Mouse (Mus musculus): ENCODE results near the gene 1700066M21Rik. TPM values are rescaled to one million over a fixed set of nuclear protein-coding genes. Genes with fewer than 3 reads are reported as not detected.
A peak's percentile ranks its signal among the peaks of the same experiment; 100 is the strongest.

1700066M21Rik gene
- polyA plus RNA-seq, 1 experiment from 2014 or later: 20.9 TPM

DNA sequence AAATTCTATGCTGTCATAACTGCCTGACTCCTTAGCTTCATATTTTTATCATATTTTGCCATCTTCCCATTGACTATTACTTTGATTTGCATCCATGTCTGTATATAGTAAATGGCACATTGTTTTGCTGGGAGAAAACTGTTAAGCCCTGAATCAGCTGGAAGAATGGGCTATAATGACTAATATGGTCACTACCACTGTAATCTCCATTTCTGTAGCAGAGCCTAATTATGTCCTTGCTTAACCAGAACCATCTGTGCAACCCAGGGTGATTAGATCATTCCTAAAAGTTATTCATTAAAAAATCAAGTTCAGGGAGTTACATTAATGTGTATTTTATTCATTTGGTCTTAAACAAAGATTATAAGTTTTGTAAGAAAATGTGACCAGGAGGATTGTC is 9.1 kb downstream of the 1700066M21Rik start:
- H3K27me3 ChIP-seq (replicated peaks; ENCODE audit: control insufficient read depth, insufficient read depth, low read length): no peaks in the 10 kb centered on the region
- no peaks in the 10 kb centered on the region for H3K9me3 ChIP-seq (ENCODE audit: control insufficient read depth, low read length)
- no peak overlapping the region for H3K9ac ChIP-seq (ENCODE audit: low read depth, low read length)
- H3K4me2 ChIP-seq (ENCODE audit: low read depth, low read length): no peak overlapping the region
- no peak overlapping the region for H3K27ac ChIP-seq (replicated peaks; ENCODE audit: low read depth, low read length)
- peaks cover 26% of the 10 kb centered on the region; the same call in 1 of the 2 replicates for H3K36me3 ChIP-seq (ENCODE audit: control insufficient read depth, insufficient read depth, low read length)
- H3K4me1 ChIP-seq (ENCODE audit: control insufficient read depth, insufficient read depth, low read length): no peaks in the 10 kb centered on the region
- H3K4me3 ChIP-seq (ENCODE audit: low read depth, low read length): no peak overlapping the region
- no peak for DNase-seq (ENCODE audit: low spot score)
- no peak for ATAC-seq (ENCODE audit: low read depth)

DNA sequence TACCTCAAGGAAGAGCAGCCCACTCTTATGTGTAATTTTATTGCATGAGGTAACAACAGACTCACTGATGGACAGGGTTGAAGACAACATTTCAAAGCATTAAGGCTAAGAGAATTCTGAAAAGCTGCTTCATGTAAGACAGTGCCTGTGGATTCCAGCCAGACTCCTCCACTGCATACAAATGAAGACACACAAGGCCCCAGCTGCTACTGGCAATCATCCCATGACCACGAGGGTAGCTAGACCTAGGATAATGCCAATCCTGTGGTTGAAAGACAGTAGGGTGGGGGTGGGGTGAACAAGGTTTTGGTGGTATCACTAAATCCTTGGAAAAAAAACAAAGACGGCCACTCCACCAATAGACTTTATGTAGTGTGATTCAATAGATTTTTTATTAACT is 10.5 kb downstream of the 1700066M21Rik start:
- ATAC-seq (ENCODE audit: low read depth): no peak
- Histone ChIP-seq H3K27ac (replicated peaks; ENCODE audit: low read depth, low read length) (no peak overlapping the region), H3K27me3 (replicated peaks; ENCODE audit: control insufficient read depth, insufficient read depth, low read length) (no peaks in the 10 kb centered on the region), H3K4me1 (ENCODE audit: control insufficient read depth, insufficient read depth, low read length) (no peaks in the 10 kb centered on the region), H3K4me3 (ENCODE audit: low read depth, low read length) (no peak overlapping the region), H3K9me3 (ENCODE audit: control insufficient read depth, low read length) (no peaks in the 10 kb centered on the region), H3K36me3 (ENCODE audit: control insufficient read depth, insufficient read depth, low read length) (peaks cover 38% of the 10 kb centered on the region), H3K4me2 (ENCODE audit: low read depth, low read length) (no peak overlapping the region), H3K9ac (ENCODE audit: low read depth, low read length) (no peak overlapping the region)
- peak; percentile 67 for DNase-seq (ENCODE audit: low spot score)
- WGBS: 66% methylated on average over 2 of the region's 2 CpGs

DNA sequence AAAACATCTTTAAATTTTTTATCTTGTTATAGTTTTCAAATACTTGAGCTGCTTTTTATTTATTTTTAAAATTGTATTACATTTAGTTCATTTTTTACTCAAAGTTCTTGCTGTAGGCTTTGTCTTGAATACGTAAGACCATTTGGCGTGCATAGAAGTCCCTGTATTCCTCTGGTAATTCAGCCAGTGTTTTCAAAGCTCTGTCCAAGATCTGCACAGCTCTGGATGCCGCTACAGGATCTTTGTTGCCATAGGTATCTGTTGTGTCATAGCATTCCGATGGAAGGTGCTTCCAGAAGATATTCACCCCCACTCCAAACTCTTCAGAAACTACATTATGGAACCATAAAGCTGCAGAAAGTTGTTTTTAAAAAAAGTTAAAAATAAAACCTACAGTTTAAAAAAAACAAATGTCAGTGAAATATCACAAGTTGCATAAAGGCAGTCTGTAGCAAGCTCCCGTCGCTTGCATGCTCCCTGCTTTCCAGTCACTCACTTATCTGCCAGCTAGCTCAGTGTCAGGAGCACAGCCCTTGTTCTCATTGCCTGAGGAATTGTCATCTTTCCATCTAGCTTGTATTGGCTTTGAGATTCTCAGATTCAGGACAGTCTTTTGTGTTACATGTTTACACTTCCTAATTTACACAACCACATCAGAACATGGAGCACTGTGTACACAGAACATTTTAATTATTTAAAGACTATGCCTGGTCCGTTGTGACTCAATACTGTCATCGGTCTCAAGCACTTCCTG is 11.2 kb downstream of the 1700066M21Rik start:
- 87% methylated on average over 8 of the region's 8 CpGs for WGBS
- H3K9me3 ChIP-seq (ENCODE audit: control insufficient read depth, low read length): no peaks in the 10 kb centered on the region
- H3K4me1 ChIP-seq (ENCODE audit: control insufficient read depth, insufficient read depth, low read length): no peaks in the 10 kb centered on the region
- H3K4me3 ChIP-seq (ENCODE audit: low read depth, low read length): no peak overlapping the region
- H3K27me3 ChIP-seq (replicated peaks; ENCODE audit: control insufficient read depth, insufficient read depth, low read length): no peaks in the 10 kb centered on the region
- no peak for ATAC-seq (ENCODE audit: low read depth)
- peaks cover 45% of the 10 kb centered on the region for H3K36me3 ChIP-seq (ENCODE audit: control insufficient read depth, insufficient read depth, low read length)
- H3K27ac ChIP-seq (replicated peaks; ENCODE audit: low read depth, low read length): no peak overlapping the region
- H3K9ac ChIP-seq (ENCODE audit: low read depth, low read length): no peak overlapping the region
- DNase-seq (ENCODE audit: low spot score): no peak
- H3K4me2 ChIP-seq (ENCODE audit: low read depth, low read length): no peak overlapping the region

DNA sequence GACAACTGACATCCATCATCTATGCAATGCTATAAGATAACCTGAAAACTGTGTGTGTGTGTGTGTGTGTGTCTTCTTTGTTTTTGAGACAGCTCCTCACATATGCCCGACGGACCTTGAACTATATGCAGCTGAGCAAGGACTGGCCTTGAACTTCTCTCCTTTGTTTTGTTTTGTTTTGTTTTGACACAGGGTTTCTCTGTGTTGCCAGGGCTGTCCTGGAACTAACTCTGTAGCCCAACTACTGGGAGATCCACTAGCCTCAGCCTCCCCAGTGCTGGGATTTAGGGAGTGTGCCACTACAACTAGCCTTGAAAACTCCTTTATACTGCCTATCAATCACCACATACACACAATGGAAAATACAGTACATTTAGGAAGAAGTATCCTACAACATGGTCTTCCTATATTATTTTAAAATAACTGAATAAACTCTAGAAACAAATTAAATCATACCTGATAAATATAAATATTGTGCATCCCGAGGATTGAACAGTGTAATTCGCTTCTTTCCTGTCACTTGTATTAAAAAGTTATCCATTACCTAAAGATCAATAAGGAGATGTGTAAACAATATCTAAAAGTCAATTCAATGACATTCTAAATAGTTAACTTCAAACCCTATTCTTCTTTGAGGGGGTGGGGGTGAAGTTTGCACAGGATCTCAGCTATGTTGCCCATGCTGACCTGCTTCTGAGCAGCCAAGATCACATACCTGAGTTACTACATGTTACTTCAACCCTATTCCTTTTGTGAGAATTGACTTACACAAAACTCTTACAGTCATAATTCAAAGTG is 13.8 kb downstream of the 1700066M21Rik start:
- no peak overlapping the region for H3K9ac ChIP-seq (ENCODE audit: low read depth, low read length)
- WGBS: 91% methylated on average over 4 of the region's 4 CpGs
- no peaks in the 10 kb centered on the region for H3K4me1 ChIP-seq (ENCODE audit: control insufficient read depth, insufficient read depth, low read length)
- no peaks in the 10 kb centered on the region for H3K9me3 ChIP-seq (ENCODE audit: control insufficient read depth, low read length)
- H3K4me2 ChIP-seq (ENCODE audit: low read depth, low read length): no peak overlapping the region
- no peak overlapping the region for H3K4me3 ChIP-seq (ENCODE audit: low read depth, low read length)
- no peak for ATAC-seq (ENCODE audit: low read depth)
- peaks cover 57% of the 10 kb centered on the region for H3K36me3 ChIP-seq (ENCODE audit: control insufficient read depth, insufficient read depth, low read length)
- no peak overlapping the region for H3K27ac ChIP-seq (replicated peaks; ENCODE audit: low read depth, low read length)
- DNase-seq (ENCODE audit: low spot score): no peak
- H3K27me3 ChIP-seq (replicated peaks; ENCODE audit: control insufficient read depth, insufficient read depth, low read length): no peaks in the 10 kb centered on the region

DNA sequence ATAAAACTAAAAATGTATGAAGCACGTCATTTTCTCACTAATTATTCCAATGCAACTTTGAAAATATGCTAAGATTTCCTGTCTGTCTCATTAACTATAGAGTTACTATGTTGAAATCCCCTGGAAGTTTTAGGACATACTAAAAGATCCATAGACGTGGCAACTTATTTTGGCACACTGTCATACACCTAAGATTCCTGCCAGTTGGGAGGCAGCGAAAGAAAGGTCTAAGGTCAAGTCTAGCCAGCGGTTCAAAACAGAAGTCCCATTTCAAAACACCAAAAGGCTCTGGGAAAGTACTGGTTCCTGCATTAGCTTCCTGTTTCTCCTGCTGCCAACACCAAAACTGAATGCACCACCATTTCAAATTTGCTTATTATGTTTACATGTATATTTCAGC is 15.0 kb downstream of the 1700066M21Rik start:
- ATAC-seq (ENCODE audit: low read depth) (no peak), DNase-seq (ENCODE audit: low spot score) (no peak)
- Histone ChIP-seq H3K27ac (replicated peaks; ENCODE audit: low read depth, low read length) (no peak overlapping the region), H3K9me3 (ENCODE audit: control insufficient read depth, low read length) (no peaks in the 10 kb centered on the region), H3K4me3 (ENCODE audit: low read depth, low read length) (no peak overlapping the region), H3K4me1 (ENCODE audit: control insufficient read depth, insufficient read depth, low read length) (no peaks in the 10 kb centered on the region), H3K27me3 (replicated peaks; ENCODE audit: control insufficient read depth, insufficient read depth, low read length) (no peaks in the 10 kb centered on the region), H3K9ac (ENCODE audit: low read depth, low read length) (no peak overlapping the region), H3K36me3 (ENCODE audit: control insufficient read depth, insufficient read depth, low read length) (peaks cover 68% of the 10 kb centered on the region), H3K4me2 (ENCODE audit: low read depth, low read length) (no peak overlapping the region)
- 80% methylated on average over 4 of the region's 4 CpGs for WGBS

DNA sequence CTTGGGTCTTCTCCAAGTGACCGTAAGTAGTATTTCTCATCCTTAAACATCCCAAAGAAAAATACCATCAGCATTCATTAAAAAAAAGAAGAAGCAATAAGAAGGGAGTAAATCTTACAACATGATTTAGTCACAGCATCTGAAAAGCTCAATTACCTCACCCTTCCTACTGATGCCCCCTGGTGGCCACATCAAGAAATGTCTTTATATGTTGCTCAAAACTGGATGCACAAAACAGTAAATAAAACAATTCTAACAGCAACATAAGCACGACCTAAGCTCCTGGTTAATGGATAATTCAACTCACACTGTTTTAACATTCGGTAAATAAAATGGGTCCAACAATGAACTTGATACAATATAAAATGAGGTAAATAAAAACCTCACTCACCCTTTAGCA is 16.6 kb downstream of the 1700066M21Rik start:
- H3K27me3 ChIP-seq (replicated peaks; ENCODE audit: control insufficient read depth, insufficient read depth, low read length): no peaks in the 10 kb centered on the region
- DNase-seq (ENCODE audit: low spot score): peak; percentile 49
- no peak overlapping the region for H3K4me3 ChIP-seq (ENCODE audit: low read depth, low read length)
- no peaks in the 10 kb centered on the region for H3K4me1 ChIP-seq (ENCODE audit: control insufficient read depth, insufficient read depth, low read length)
- ATAC-seq (ENCODE audit: low read depth): no peak
- peaks cover 68% of the 10 kb centered on the region for H3K36me3 ChIP-seq (ENCODE audit: control insufficient read depth, insufficient read depth, low read length)
- no peak overlapping the region for H3K9ac ChIP-seq (ENCODE audit: low read depth, low read length)
- 63% methylated on average over 3 of the region's 3 CpGs for WGBS
- H3K27ac ChIP-seq (replicated peaks; ENCODE audit: low read depth, low read length): no peak overlapping the region
- H3K4me2 ChIP-seq (ENCODE audit: low read depth, low read length): no peak overlapping the region
- no peaks in the 10 kb centered on the region for H3K9me3 ChIP-seq (ENCODE audit: control insufficient read depth, low read length)

DNA sequence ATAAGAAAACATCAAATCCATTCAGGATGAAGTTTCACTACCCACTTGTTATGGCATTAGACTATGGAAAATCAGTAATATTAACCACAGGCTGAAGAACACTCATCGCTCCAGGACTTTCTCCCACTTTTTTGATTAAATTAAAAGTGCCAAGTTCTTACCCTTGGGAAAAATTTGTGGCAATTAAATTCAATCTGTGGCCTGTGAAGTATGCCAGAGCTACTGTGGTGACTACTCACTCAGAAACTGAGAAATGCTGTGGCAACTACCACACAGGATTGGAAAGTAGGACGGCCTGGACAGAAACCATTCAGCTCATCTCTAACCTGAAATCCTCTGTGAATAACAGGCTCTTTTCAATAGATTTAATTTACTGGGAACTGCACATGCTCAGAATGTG is 22.9 kb downstream of the 1700066M21Rik start:
- Histone ChIP-seq H3K9ac (ENCODE audit: low read depth, low read length) (no peak overlapping the region), H3K4me2 (ENCODE audit: low read depth, low read length) (no peak overlapping the region), H3K36me3 (ENCODE audit: control insufficient read depth, insufficient read depth, low read length) (peaks cover 40% of the 10 kb centered on the region), H3K27me3 (replicated peaks; ENCODE audit: control insufficient read depth, insufficient read depth, low read length) (no peaks in the 10 kb centered on the region), H3K9me3 (ENCODE audit: control insufficient read depth, low read length) (no peaks in the 10 kb centered on the region), H3K4me3 (ENCODE audit: low read depth, low read length) (no peak overlapping the region), H3K4me1 (ENCODE audit: control insufficient read depth, insufficient read depth, low read length) (peaks cover 3% of the 10 kb centered on the region; the same call in 1 of the 2 replicates), H3K27ac (replicated peaks; ENCODE audit: low read depth, low read length) (no peak overlapping the region)
- ATAC-seq (ENCODE audit: low read depth) (no peak), DNase-seq (ENCODE audit: low spot score) (no peak)
- WGBS: 89% methylated on average over 2 of the region's 2 CpGs

DNA sequence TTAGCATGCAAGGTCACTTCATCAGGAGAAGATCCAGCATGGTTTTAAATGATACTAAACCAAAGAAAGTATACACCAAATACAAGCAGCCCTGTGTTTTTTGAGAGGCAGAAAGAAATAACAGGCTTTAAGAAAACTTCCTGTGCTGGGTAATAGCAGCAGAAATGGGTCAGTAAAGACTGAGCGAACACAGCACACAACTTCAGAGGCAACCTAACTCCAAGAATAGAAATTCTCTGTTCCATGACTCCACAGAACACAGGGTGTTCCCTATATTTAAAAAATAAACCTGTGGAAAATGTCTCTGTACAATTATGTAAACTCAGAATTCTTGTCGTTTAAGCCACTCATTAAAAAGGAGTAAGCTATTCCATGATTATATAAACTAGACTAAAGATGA is 23.5 kb downstream of the 1700066M21Rik start:
- Histone ChIP-seq H3K9me3 (ENCODE audit: control insufficient read depth, low read length) (no peaks in the 10 kb centered on the region), H3K36me3 (ENCODE audit: control insufficient read depth, insufficient read depth, low read length) (peaks cover 40% of the 10 kb centered on the region), H3K4me1 (ENCODE audit: control insufficient read depth, insufficient read depth, low read length) (peaks cover 8% of the 10 kb centered on the region), H3K4me2 (ENCODE audit: low read depth, low read length) (no peak overlapping the region), H3K4me3 (ENCODE audit: low read depth, low read length) (no peak overlapping the region), H3K27ac (replicated peaks; ENCODE audit: low read depth, low read length) (no peak overlapping the region), H3K27me3 (replicated peaks; ENCODE audit: control insufficient read depth, insufficient read depth, low read length) (no peaks in the 10 kb centered on the region), H3K9ac (ENCODE audit: low read depth, low read length) (no peak overlapping the region)
- DNase-seq (ENCODE audit: low spot score) (no peak), ATAC-seq (ENCODE audit: low read depth) (no peak)
- WGBS: 83% methylated on average over 2 of the region's 2 CpGs

All from embryonic facial prominence, embryonic 14.5 days (tissue).